Mouse (Mus musculus) brain, embryonic 14.5 days (tissue): ENCODE measurements around the gene Nfatc3. TPM values are rescaled to one million over a fixed set of nuclear protein-coding genes. Genes with fewer than 3 reads are reported as not detected.

ENCODE experiments used
- DNase-seq: peaks from one replicate; pipeline ENCODE4 v3.0.0-alpha.2; 2011; ENCODE audit warnings: low read depth
- CTCF ChIP-seq: fragments of 200-500 bp; IDR thresholded peaks from 2 replicates; pipeline ENCODE4 v1.5.1; 2012; ENCODE audit warnings: inconsistent platforms, mild to moderate bottlenecking, moderate library complexity, borderline replicate concordance; ENCODE audit not compliant: insufficient read depth, insufficient read length; ENCODE audit errors: extremely low read depth
- POLR2A ChIP-seq: fragments of 200-500 bp; IDR thresholded peaks from 2 replicates; pipeline ENCODE4 v1.6.1; 2012; ENCODE audit warnings: mild to moderate bottlenecking, inconsistent platforms, borderline replicate concordance; ENCODE audit not compliant: poor library complexity, insufficient read depth, insufficient read length, severe bottlenecking; ENCODE audit errors: extremely low read depth
- polyA plus RNA-seq: library from polyadenylated mRNA; depleted of rRNA; stranded (reverse); fragments of >200 nt; gene quantifications from 2 replicates; pipeline ENCODE4 v1.2.3, GENCODE M21; 2012

The Nfatc3 gene
- polyA plus RNA-seq, 1 experiment, result 13.1 TPM

- DNase-seq, result no peak
- TF ChIP-seq POLR2A (no peak), CTCF (no peak)
Measured at GRCm38 (mm10) chr8:106061686-106062085, 3.0 kb downstream of the Nfatc3 start.

GRCm38 (mm10) chr8:106063046-106063445 is 4.4 kb downstream of the Nfatc3 start:
- DNase-seq, result no peak
- TF ChIP-seq POLR2A (no peak), CTCF (no peak)

GRCm38 (mm10) chr8:106066721-106067120 is 8.1 kb downstream of the Nfatc3 start:
- no peak for TF ChIP-seq CTCF
- TF ChIP-seq POLR2A, result no peak
- DNase-seq, result no peak

- TF ChIP-seq CTCF, result no peak
- TF ChIP-seq POLR2A, result no peak
- DNase-seq, result peak; percentile 19
Measured at GRCm38 (mm10) chr8:106069565-106069964, 10.9 kb downstream of the Nfatc3 start.

DNA sequence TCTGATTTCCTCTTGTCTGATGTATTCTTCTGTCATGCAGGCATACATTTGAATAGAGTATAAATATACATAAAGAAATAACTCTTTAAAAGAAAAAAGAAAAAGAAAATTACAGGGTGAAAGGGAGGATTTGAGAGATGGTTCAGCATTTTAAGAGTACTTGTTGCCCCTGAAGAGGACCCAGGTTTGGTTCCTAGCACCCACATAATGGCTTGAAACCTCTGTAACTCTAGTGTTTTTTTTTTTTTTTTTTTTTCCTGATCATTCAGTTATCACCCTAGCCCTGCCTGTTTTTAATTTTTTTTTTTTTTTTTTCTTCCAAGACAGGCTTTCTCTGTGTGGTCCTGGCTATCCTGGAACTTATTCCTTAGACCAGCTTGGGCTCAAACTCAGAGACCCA is 13.5 kb downstream of the Nfatc3 start:
- DNase-seq, result no peak
- no peak for TF ChIP-seq CTCF
- TF ChIP-seq POLR2A, result no peak

DNA sequence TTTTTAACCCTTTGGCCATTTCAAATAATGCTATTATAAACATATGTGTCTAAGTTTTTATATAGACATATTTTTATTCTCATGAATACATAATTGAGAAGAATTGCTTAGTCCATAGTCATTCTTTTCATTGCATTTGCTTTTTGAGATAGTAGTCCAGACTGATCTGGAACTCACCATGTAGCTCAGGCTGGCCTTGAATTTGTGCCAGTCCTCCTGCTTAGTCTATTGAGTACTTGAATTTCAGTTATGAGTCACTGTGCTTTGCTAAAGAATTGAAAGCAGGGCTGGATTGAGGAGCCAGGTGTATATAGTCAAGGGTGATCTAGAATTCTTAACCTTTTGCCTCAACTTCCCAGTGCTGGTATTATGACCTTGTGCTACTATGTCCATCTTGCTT is 15.6 kb downstream of the Nfatc3 start:
- TF ChIP-seq CTCF (no peak), POLR2A (no peak)
- no peak for DNase-seq

DNA sequence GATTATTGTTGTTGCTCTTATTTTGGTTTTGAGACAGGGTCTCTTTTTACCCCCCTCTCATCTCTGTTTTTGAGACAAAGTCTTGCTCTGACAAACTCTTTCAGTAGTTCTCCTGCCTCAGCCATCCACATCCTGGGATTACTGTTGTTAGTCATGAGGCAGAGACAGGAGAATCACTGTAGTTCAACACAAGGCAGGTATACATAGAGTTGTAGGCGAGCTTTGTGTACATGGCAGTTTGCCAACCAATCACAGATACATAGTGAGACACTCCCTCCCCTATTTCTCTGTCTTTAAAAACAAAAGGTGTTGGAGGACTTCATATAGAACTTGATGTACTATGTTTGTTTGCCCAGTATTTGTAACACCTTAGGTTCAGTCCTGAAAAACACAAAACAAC is 16.0 kb downstream of the Nfatc3 start:
- DNase-seq, result no peak
- TF ChIP-seq CTCF (no peak), POLR2A (no peak)

DNA sequence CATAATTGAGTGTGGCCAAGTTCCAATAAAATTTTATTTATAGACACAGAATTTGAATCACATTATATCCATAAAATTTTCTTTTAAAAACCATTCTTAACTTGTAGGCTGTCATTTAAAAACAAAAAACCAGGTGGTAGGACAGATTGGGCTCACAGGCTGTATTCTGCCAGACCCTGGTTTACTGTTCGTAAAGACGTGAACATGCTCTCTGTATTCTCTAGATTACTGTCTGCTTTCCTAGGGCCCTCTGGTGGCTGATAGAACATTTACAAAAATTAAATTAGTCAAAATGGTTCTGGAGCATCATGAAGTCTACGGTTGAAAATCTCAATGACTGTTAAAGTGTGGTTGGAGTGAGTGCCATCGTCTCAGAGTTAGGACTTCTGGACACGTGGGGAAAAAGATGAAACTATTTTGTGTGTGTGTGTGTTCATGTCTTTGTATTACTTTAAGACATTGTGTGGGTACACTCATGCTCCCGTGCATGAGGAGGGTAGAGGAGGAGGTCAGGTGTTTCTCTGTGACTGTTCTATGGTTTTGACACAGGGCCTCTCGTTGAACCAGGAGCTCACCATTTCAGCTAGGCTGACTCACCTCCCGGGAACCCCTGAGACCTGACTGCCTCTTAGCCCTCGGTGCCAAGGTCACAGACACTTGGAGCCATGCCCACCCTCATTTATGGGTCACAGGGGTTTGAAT is 16.7 kb downstream of the Nfatc3 start:
- no peak for TF ChIP-seq POLR2A
- TF ChIP-seq CTCF, result peak; percentile 6; the same call in 1 of the 2 replicates
- peak; percentile 57 for DNase-seq

GRCm38 (mm10) chr8:106075863-106076174 is 17.2 kb downstream of the Nfatc3 start:
- TF ChIP-seq POLR2A, result no peak
- no peak for TF ChIP-seq CTCF
- no peak for DNase-seq

DNA sequence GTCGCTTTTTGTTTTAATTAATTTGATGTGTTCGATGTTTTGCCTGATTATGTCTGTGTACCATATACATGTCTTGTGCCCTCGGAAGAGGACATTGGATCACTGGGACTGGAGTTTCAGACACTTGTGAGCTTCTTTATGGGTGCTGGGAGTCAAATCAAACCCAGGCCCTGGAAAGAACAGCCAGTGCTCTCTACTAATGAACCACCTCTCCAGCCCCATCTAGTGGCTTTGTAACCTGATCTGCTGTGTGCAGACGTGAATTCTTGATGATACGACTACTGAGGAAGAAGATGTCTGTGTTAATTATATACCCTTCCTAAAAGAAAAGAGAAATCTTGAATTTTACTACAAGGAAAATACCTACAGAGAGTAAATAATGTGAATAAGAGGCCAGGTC is 18.0 kb downstream of the Nfatc3 start:
- DNase-seq, result peak; percentile 20
- TF ChIP-seq CTCF (peak; percentile 39; the same call in 1 of the 2 replicates), POLR2A (no peak)

DNA sequence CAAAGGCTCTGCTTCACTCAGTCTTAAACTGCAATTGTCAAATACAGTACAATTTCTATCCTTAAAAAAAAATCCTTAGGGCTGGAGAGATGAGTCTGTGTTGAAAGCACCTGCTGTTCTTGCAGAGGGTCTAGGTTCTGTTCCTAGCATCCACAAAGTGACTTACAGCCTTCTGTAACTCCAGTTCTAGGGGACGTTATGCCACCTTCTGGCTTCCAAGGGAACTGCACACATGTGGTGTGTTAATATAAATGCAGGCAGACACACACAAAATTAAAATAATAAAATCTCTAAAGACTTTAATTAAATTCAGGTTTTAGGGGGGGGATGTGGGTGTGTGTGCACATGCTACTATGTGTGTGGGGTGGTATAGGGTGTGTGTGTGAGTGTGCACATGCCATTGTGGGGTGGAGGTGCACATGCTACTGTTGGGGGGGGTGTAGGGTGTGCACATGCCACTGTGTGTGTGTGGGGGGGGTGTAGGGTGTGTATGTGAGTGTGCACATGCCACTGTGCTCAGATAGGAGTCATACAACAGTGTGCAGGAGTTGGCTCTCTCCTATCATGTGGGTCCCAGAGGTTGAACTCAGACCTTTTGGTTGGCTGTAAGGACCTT is 18.9 kb downstream of the Nfatc3 start:
- no peak for DNase-seq
- TF ChIP-seq POLR2A, result no peak
- peak; percentile 7; the same call in 1 of the 2 replicates for TF ChIP-seq CTCF

DNA sequence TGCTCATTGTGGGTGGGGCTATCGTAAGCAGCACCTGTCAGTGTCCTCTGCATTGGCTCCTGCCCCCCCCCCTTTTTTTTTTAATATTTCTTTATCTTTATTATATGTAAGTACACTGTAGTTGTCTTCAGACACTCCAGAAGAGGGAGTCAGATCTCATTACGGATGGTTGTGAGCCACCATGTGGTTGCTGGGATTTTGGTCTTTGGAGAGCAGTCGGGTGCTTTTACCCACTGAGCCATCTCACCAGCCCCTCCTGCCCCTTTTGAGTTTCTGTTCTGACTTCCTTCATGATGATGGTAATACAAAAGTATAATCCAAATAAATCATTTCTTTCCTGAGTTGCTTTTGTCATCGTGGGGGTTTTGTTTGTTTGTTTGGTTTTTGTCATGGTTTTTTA is 43.7 kb downstream of the Nfatc3 start:
- no peak for TF ChIP-seq POLR2A
- no peak for TF ChIP-seq CTCF
- DNase-seq, result no peak
